Mouse (Mus musculus) megakaryocyte, adult 5-6 weeks (primary cell): ENCODE results near the gene Ndufb2. TPM values are rescaled to one million over a fixed set of nuclear protein-coding genes. Genes with fewer than 3 reads are reported as not detected.

Source experiments
- ATAC-seq: 2 replicates; pipeline ENCODE4 v1.8.0; 2016; ENCODE audit warnings: mild to moderate bottlenecking, inconsistent platforms; ENCODE audit not compliant: poor library complexity, severe bottlenecking
- total RNA-seq, 2 experiments: library from RNA; stranded (forward) in 1 of 2; stranded (reverse) in 1 of 2; fragments of 153-499, 151-499 nt in 1 of 2; fragments of 221-1000, 200-1000 nt in 1 of 2; gene quantifications; 2 replicates each; pipeline versions ENCODE4 v1.2.3 to v1.2.4; 2015 to 2017

The Ndufb2 gene
- total RNA-seq (2015): 73.6 and 90.5 TPM in 2 replicates
- total RNA-seq (2017): 59.1 and 77.0 TPM in 2 replicates

DNA sequence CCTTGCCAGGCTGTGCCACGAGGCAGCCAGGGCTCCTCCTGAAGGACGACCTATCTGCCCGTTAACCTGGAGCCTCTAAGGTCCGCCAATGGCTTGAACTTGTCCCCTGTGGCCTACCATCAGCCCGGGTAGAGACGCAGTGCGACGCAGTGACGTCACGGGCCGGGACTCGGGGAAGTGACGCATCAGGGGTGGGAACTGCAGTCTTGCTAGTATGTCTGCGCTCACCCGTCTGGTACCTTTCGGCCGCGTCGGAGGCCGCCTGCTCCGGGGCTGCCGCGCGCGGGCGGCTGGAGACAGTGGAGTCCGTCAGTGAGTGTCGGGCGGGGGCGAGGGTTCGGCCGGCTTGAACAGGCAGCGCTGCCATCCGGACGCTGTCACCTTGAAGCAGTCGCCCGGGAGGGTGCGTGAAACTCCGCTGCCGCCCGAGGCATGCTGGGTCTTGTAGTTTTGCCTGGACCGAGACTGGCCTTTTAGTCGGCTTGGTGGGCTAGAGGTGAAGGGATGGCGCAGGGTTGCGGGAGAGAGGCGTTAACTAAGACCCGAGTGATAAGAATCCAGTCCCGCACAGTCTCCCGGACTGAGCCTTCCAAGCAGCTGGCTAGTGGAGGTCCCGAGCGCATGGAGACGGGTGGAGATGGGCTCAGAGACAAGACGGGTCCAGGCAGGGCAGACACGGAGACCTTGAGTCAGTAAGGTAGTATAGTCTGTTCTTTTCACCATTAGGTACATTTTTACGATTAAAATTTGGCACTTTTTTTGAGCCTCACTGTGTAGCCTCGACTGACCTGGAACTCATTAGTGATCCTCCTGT lies at the start of gene Ndufb2:
TSS of gene Ndufb2 (plus strand) at position 174 of the 814 bp plus-strand sequence.
- ATAC-seq: peak; percentile 98

DNA sequence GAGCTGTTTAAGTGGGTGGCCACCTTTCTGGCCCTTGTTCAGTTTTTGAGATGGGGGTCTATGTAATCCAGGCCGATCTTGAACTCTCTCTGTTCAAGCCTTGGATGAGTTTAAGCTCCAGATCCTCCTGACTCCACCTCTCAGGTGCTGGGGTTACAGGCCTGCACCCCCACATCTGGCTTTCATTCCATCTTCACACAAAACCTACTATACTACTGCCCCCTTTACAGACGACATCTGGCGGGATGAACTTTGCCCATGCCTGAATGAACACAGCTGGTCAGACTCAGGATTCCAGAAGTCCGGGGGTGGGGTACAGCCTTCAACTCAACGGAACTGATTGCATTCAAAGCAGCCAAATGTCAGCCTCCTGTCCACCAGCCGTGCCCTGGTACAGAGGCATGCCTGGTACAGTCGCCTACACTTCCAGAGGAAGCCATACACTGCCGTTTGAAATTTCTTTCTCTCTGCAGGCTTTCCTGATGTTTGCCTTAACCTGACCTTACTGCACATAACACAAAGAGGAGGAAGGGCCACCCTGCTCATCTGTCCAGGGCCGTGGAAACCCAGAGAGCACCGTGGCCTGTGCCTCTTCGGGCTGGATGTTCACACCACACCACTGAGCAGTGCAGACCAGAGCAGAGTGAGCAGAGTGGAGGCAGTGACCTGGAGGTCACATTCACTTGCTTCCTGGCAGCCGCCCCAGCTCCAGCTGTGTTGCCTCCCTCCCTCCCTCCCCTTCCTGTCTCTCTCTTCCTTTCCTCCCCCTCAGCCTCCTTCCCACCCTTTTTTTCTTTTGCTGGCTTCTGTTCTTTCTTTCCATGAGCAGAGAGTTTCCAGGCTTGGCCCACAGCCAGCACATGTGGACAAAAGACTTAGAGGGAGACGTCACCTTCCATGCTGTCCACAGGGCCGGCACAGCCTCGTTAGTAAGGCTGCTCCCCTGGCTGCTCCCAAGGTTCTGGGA lies 49.5 kb upstream of the Ndufb2 start:
- no peak for ATAC-seq

DNA sequence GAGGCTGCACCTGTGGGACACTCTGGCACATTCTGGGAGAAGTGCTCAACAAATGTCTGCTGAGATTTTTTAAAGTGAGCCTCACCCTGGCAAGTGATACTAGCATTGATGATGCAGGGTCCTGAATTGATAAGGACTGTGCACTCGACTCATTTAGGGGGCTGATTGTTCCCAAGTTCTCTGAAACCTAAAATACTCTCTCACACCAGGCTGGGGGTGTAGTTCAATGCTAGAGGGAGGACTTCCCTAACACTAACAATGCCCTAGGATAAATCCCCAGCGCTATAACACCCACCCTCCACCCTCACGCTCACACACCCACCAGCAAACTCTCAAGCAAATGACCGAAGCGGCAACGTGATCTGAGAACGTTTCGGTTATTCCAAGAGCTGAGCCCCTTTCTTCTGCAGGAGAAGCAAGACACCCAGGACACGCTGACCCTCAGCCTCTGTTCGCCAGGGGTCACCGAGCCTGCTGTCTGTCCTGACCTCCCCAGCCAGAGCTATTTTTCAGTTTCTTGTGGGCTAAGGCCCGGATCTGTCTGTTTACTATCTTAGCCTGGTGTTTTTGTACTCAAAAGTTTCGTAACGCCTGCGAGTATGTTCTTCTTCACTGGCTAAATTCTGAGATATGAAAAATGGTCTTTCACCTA lies 48.5 kb upstream of the Ndufb2 start:
- ATAC-seq: no peak

DNA sequence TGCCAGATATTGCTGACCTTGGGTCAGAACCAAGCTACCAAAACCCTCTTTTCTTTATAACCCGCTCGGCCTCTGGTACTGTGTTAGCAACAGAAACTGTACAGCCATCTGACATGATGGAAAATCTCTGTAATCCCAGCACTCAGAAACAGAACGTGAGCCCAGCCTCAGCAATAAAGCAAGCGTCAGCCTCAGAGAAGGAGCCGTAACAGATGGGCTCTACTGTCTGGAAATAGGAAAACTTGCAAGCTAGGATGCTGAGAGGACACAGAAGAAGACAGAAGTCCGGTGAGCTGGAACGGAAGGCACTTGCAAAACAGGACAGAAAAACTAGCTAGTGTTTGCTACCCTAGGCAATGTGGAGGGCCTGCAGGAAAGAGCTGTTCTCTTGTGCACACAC lies 46.9 kb upstream of the Ndufb2 start:
- no peak for ATAC-seq

- ATAC-seq: no peak
These were observed 44.3 kb upstream of the Ndufb2 start for GRCm38 (mm10) chr6:39548030-39548429.

DNA sequence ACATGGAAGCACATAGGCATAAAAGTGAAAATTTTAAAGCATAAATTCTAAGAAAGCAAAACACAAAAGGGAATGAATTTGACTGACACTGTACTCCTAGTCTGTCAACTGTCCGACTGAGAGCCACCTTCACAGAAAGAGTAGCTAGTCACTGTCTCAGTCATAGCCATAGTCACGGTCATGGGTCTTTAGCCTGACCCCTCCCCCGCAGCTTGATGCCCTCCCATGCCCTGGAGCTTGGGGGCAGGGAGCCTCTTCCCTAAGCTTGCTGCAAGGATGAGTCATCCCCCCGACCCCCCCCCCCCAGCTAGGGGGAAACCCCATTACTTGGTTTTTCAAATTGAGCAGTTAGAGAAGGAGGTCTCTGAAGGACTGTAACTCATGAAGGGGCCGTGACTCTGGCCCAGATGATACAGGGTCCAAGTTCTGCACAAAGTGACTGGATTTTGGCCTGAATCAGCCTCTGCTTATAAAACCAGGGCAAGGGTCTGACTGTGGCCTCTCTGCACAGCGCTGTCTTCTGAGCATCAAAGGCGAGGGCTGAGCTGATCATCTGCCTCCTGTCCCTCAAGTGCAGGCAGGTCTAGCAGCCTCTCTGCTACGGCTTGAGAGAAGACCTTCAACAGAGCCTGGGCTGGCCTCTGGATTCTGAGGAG lies 40.3 kb upstream of the Ndufb2 start:
- ATAC-seq: no peak

DNA sequence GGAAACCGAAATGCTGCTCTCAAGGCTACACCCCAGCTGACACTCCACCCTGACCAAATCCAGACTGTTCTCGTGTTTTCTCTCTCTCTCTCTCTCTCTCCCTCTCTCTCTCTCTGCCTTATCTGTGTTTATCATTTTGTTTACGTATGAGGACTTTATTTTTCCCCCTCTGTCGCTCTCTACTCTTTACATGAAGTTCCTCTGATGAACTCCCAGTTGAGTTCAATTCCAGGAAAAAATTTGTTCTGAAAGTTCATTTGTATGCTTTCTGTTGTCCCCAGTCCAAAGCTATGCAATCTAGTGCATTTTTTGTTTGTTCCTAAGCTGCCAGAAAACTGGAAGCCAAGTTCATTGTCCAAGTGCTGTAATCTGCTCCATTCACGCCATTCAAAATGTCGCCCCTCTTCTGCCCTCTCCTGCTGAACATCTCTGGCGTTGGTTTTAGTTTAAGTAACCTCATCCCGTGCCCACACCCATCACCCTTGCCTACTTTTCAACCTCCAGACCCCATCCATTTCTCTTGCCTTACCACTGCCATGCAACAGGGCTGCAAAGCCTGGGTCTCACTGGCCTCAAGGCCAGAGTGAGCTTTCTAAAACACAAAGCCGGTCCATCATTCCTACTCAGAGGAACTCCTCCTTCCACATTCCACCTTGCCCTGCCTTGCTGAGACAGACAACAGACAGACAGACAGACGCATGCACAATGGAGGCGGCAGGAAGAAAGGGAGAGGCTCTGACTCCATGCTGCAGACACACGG lies 37.3 kb upstream of the Ndufb2 start:
- ATAC-seq: no peak

DNA sequence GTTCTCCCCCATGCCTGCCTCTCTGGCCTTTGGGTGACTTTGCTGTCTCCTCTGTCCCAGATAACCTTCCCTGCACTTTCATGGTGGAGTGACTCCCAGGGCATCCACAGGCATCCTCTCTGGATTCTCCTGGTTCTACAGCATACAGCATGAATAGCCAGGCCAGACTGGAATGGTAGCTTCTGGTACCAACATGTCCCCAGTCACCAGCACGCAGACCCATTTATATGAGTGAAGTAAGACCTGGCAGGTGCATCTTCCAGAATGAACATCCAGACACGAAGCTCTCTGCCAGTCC lies 36.8 kb upstream of the Ndufb2 start:
- no peak for ATAC-seq

DNA sequence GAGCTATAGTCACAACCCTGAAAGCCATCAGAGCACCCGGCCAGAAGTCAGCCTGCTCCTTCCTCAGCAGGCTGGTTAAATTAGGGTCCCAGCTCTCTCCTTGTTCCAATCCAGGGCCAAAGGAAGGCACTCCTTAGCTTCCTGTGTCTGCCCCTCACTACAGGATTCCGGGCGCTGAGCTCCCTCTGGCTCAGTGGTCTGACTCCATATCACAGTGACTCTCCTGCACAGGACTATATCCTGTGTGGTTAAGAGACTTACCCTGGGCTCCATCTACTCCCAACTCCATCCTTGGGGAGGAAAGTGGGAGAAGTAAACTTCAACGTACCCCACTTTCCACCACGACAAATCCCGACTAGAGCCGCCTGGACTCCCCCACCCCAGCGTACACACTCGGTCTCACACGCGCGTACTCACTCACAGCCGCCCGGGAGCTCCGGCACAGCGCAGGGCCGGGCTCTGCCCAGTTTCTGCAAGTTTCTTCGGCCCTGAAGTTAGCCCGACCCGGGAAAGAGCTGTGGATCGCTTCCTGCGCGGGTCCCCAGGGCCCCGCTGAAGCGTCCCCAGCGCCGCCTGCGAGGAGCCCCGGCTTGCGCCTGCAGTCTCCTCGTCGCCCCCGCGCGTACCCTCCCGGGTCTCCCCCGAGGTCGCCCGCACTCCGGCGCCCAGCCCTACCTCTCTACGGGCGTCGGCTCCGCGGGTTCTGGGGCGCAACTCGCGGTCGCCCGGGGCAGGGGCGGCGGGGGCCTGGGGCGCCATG lies 35.3 kb upstream of the Ndufb2 start:
- peak; percentile 47 for ATAC-seq

DNA sequence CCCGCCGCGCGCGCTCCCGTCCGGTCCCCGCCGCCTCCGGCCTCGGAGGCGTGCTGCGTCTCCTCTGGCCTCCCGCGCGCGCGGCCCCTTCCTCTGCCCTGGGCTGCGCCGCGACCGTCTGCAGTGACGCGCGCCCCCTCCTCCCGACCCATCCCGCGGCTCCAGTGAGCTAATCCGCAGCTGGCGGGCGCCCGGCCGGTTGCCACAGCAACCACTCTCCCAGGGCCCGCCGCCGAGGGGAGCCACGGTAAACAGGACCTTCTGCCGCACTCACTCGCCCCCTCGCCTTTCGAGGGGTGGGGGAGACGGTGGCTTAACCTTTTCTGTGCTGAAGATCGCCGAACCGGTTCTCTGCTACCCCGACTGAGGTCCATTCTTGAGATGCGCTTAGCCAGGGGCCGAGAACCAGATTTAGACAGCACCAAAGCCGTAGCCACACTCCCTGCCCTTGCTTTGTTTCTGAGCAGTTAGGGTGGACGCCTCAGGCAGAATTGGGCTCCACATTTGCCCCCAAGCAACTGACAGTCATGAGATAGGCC lies 34.6 kb upstream of the Ndufb2 start, which contains the start of gene Dennd2a:
TSS of gene Dennd2a (minus strand) at position 145 of the 539 bp plus-strand sequence.
- peak; percentile 33 for ATAC-seq

- ATAC-seq: no peak
These were observed 33.0 kb upstream of the Ndufb2 start for GRCm38 (mm10) chr6:39559276-39559939.

DNA sequence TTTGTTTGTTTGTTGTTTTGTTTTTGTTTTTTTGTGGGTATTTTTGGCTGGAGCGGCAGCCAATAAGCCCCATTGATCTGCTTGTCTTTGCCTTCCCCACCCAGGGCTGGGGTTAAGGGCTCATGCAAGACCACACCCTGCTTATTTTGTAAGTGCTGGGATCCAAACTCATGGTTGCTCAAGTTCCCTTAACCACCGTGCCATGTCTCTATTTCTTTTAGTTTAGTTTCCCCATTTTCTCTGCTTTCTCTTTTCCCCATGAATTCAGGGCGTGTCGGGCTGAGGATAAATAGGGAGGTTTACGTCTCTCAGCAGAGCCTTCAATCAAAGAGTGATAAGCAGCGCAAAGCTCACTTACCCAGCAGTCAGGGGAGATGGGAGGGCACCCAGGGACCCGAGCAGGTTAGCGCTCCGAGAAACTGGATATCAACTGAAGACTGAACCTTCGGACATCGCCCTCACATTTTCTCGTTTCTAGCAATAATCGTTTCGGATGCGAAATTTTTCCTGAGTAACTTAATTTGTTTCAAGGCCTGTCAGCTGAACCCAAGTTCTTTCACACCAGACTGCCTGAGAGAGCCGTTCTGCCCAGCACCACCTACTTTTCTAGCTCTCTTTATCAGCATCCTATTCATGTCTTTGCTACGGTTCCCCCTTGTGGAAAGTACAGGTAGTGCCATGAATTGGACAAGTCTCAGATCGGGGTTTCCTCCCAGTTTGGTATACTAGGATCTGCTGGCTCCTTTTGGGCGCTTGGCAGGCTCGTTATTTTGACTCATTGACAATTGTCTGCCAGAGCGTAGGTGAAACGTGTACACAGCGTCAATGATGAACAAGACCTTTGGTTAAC lies 30.0 kb upstream of the Ndufb2 start:
- peak; percentile 84 for ATAC-seq

GRCm38 (mm10) chr6:39567528-39567927 lies 24.8 kb upstream of the Ndufb2 start:
- ATAC-seq: peak; percentile 72

DNA sequence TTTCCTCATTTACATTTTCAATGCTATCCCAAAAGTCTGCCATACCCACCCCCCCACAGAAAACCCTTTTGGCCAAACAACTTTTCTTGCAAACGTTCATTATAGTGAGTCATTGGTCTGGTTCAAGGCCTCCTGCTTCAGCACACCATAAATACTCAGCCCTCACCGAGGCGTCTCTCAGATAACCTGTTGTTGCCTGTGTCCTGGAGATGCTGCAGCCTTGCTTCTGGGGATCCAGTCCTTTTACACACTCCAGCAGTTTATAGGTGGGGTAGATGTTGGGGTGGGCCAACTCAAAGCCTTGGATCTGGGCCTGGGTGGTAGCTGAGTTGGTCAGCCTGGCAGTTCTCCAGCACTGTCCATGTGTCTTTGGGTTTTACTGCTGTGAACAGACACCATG lies 21.9 kb upstream of the Ndufb2 start:
- no peak for ATAC-seq

DNA sequence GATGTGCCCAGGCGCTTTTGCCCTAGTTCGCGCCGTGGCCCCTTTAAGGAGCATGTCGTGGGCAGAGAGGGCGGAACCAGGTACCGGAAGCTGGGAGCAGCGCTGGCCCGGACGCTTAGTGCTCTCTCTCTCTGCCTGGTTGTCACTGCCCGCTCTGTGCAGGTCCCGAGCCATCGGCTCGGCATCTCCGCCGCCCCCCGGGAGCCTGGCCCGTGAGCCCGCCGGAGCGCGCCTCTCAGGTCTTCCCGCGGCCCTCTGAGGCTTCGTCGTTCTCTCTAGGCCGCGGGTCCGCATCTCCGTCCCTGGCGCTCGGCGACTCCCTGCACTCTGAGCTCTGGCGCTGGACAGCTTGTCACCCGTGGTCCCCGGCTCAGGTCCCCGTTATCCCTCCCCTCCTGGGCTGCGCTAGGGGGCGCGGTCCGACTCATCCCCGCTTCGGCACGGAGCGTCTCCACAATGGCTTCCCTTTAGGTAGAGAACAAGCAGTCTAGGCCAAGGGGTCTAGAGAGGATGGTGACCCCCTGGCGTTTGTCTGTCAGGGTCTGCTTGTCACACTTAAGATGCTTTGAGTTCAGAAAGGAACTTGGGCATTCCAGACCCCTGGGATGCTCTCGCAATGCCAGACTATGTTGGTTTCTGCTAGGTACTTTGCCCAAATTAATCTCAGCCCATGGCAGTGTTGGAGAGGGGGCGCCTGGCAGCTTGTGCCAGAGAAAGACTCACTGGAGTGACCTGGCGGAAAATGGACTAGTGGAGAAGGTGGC lies 18.4 kb upstream of the Ndufb2 start, which contains the start of gene Adck2:
TSS of gene Adck2 (plus strand) at position 83 of the 764 bp plus-strand sequence.
- peak; percentile 96 for ATAC-seq

DNA sequence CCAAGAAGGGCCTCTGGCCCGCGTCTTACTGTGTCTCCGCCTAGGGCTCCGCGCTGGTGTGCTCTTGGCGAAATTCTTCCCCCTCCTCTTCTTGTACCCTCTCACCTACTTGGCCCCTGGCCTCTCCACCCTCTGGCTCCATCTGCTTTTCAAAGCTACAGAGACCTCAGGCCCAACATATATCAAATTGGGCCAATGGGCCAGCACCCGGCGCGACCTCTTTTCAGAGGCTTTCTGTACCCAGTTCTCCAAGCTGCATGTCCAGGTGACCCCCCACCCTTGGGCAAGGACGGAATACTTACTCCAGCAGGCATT lies 17.9 kb upstream of the Ndufb2 start:
- ATAC-seq: no peak

DNA sequence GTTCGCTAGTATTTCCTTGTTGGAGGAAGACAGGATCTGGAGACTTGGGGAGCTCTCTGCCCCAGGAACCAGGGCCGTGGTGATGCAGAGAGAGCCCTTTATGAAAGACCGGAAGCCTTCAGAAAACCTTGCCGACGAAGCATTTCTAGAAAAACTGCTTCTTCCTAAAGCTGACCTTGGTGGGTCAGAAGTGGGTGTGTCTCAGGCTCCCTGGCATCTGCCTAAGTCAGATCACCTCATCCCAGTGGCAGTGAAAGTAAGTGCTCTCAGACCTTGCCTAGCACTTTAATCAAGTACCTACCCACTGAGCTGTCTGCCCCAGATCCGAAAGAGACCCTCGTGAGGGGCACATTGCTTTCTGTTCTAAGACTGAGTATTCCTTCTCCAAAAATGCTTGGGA lies 17.4 kb upstream of the Ndufb2 start:
- no peak for ATAC-seq
